Mouse (Mus musculus): ENCODE data around the gene Lad1. TPM values are rescaled to one million over a fixed set of nuclear protein-coding genes. Genes with fewer than 3 reads are reported as not detected.
A peak's percentile ranks its signal among the peaks of the same experiment; 100 is the strongest.

Lad1 gene
- polyA plus RNA-seq, 1 experiment from 2014 or later = 0.16 TPM

- Histone ChIP-seq H3K9ac (no peak overlapping the region), H3K27me3 (peaks cover 11% of the 10 kb centered on the region; the same call in 1 of the 2 replicates), H3K4me3 (replicated peaks) (no peak overlapping the region), H3K4me2 (no peak overlapping the region), H3K4me1 (replicated peaks) (peaks cover 6% of the 10 kb centered on the region), H3K9me3 (replicated peaks) (no peaks in the 10 kb centered on the region), H3K36me3 (no peaks in the 10 kb centered on the region), H3K27ac (no peak overlapping the region)
- DNase-seq (no peak), ATAC-seq (ENCODE audit: low read depth) (no peak)
- 47% methylated on average over 9 of the region's 9 CpGs for WGBS (ENCODE audit: insufficient replicate concordance)
Observed at GRCm38 (mm10) chr1:135861980-135862552, 43.7 kb downstream of the Lad1 start.

GRCm38 (mm10) chr1:135862561-135862960 lies 44.2 kb downstream of the Lad1 start:
- Histone ChIP-seq H3K4me2 (no peak overlapping the region), H3K9me3 (replicated peaks) (no peaks in the 10 kb centered on the region), H3K4me3 (replicated peaks) (no peak overlapping the region), H3K36me3 (no peaks in the 10 kb centered on the region), H3K27ac (no peak overlapping the region), H3K27me3 (peaks cover 15% of the 10 kb centered on the region; the same call in 1 of the 2 replicates), H3K4me1 (replicated peaks) (peaks cover 1% of the 10 kb centered on the region), H3K9ac (no peak overlapping the region)
- ATAC-seq (ENCODE audit: low read depth) (no peak), DNase-seq (no peak)
- 60% methylated on average over 5 of the region's 5 CpGs for WGBS (ENCODE audit: insufficient replicate concordance)

GRCm38 (mm10) chr1:135863786-135864335 lies 45.5 kb downstream of the Lad1 start:
- Histone ChIP-seq H3K4me3 (replicated peaks) (no peak overlapping the region), H3K4me1 (replicated peaks) (no peaks in the 10 kb centered on the region), H3K4me2 (no peak overlapping the region), H3K9me3 (replicated peaks) (no peaks in the 10 kb centered on the region), H3K9ac (no peak overlapping the region), H3K27me3 (peaks cover 15% of the 10 kb centered on the region; the same call in 1 of the 2 replicates), H3K36me3 (no peaks in the 10 kb centered on the region), H3K27ac (no peak overlapping the region)
- DNase-seq = no peak
- ATAC-seq (ENCODE audit: low read depth) = no peak
- WGBS (ENCODE audit: insufficient replicate concordance) = 56% methylated on average over 9 of the region's 9 CpGs

GRCm38 (mm10) chr1:135864830-135865229 lies 46.4 kb downstream of the Lad1 start:
- Histone ChIP-seq H3K36me3 (no peaks in the 10 kb centered on the region), H3K9ac (no peak overlapping the region), H3K27ac (no peak overlapping the region), H3K4me3 (replicated peaks) (no peak overlapping the region), H3K4me1 (replicated peaks) (no peaks in the 10 kb centered on the region), H3K27me3 (peaks cover 15% of the 10 kb centered on the region; the same call in 1 of the 2 replicates), H3K9me3 (replicated peaks) (no peaks in the 10 kb centered on the region), H3K4me2 (no peak overlapping the region)
- ATAC-seq (ENCODE audit: low read depth) = no peak
- WGBS (ENCODE audit: insufficient replicate concordance) = 53% methylated on average over 6 of the region's 6 CpGs
- DNase-seq = no peak

GRCm38 (mm10) chr1:135865518-135866194 lies 47.3 kb downstream of the Lad1 start:
- H3K9ac ChIP-seq = no peak overlapping the region
- H3K4me1 ChIP-seq (replicated peaks) = no peaks in the 10 kb centered on the region
- 46% methylated on average over 19 of the region's 19 CpGs for WGBS (ENCODE audit: insufficient replicate concordance)
- DNase-seq (peak; percentile 64), ATAC-seq (ENCODE audit: low read depth) (peak; percentile 71)
- no peak overlapping the region for H3K4me2 ChIP-seq
- H3K27ac ChIP-seq = no peak overlapping the region
- H3K27me3 ChIP-seq = peaks cover 15% of the 10 kb centered on the region; the same call in 1 of the 2 replicates
- H3K9me3 ChIP-seq (replicated peaks) = no peaks in the 10 kb centered on the region
- no peaks in the 10 kb centered on the region for H3K36me3 ChIP-seq
- H3K4me3 ChIP-seq (replicated peaks) = no peak overlapping the region

- no peaks in the 10 kb centered on the region for H3K36me3 ChIP-seq
- no peak overlapping the region for H3K4me3 ChIP-seq (replicated peaks)
- no peaks in the 10 kb centered on the region for H3K4me1 ChIP-seq (replicated peaks)
- no peak overlapping the region for H3K4me2 ChIP-seq
- no peak for ATAC-seq (ENCODE audit: low read depth)
- DNase-seq = no peak
- peaks cover 18% of the 10 kb centered on the region; the same call in 1 of the 2 replicates for H3K27me3 ChIP-seq
- WGBS (ENCODE audit: insufficient replicate concordance) = 72% methylated on average over 6 of the region's 6 CpGs
- no peaks in the 10 kb centered on the region for H3K9me3 ChIP-seq (replicated peaks)
- no peak overlapping the region for H3K27ac ChIP-seq
- no peak overlapping the region for H3K9ac ChIP-seq
Observed at GRCm38 (mm10) chr1:135868570-135868969, 50.2 kb downstream of the Lad1 start.

- no peaks in the 10 kb centered on the region for H3K4me1 ChIP-seq (replicated peaks)
- H3K9ac ChIP-seq = no peak overlapping the region
- H3K9me3 ChIP-seq (replicated peaks) = no peaks in the 10 kb centered on the region
- H3K4me3 ChIP-seq (replicated peaks) = no peak overlapping the region
- WGBS (ENCODE audit: insufficient replicate concordance) = 61% methylated on average over 4 of the region's 4 CpGs
- H3K27me3 ChIP-seq = peaks cover 13% of the 10 kb centered on the region
- H3K4me2 ChIP-seq = no peak overlapping the region
- DNase-seq = no peak
- no peak overlapping the region for H3K27ac ChIP-seq
- no peaks in the 10 kb centered on the region for H3K36me3 ChIP-seq
- ATAC-seq (ENCODE audit: low read depth) = no peak
Observed at GRCm38 (mm10) chr1:135872991-135873390, 54.6 kb downstream of the Lad1 start.

GRCm38 (mm10) chr1:135877248-135877647 lies 58.9 kb downstream of the Lad1 start:
- Histone ChIP-seq H3K9ac (no peak overlapping the region), H3K4me1 (replicated peaks) (no peaks in the 10 kb centered on the region), H3K27ac (no peak overlapping the region), H3K4me3 (replicated peaks) (no peak overlapping the region), H3K4me2 (no peak overlapping the region), H3K9me3 (replicated peaks) (no peaks in the 10 kb centered on the region), H3K36me3 (no peaks in the 10 kb centered on the region), H3K27me3 (peaks cover 20% of the 10 kb centered on the region)
- DNase-seq (no peak), ATAC-seq (ENCODE audit: low read depth) (no peak)
- 45% methylated on average over 2 of the region's 2 CpGs for WGBS (ENCODE audit: insufficient replicate concordance)

- H3K27ac ChIP-seq = no peak overlapping the region
- H3K27me3 ChIP-seq = peaks cover 39% of the 10 kb centered on the region
- H3K4me1 ChIP-seq (replicated peaks) = no peaks in the 10 kb centered on the region
- H3K9me3 ChIP-seq (replicated peaks) = no peaks in the 10 kb centered on the region
- peak; percentile 51; the same call in 1 of the 2 replicates for ATAC-seq (ENCODE audit: low read depth)
- no peak overlapping the region for H3K4me2 ChIP-seq
- H3K4me3 ChIP-seq (replicated peaks) = no peak overlapping the region
- no peaks in the 10 kb centered on the region for H3K36me3 ChIP-seq
- no peak overlapping the region for H3K9ac ChIP-seq
- DNase-seq = peak; percentile 31
- 58% methylated on average over 10 of the region's 10 CpGs for WGBS (ENCODE audit: insufficient replicate concordance)
Observed at GRCm38 (mm10) chr1:135882385-135883109, 64.1 kb downstream of the Lad1 start.

Data from liver, embryonic 13.5 days (tissue).